Mouse (Mus musculus) forebrain, embryonic 13.5 days (tissue): ENCODE data around the gene Mob3b. TPM values are rescaled to one million over a fixed set of nuclear protein-coding genes. Genes with fewer than 3 reads are reported as not detected.
"Not testable (repeated sequence)": the region's sequence is repeated elsewhere in the genome, so short reads cannot be mapped to it uniquely, and the experiment has no call there.

Experiments used
- ATAC-seq: fragments of 200-750 bp; cut with Nextera tagmentation; 2 replicates; pipeline ENCODE4 v1.8.0; 2017
- H3K27ac ChIP-seq: fragments of 300-500 bp; sonication (generic); 2 replicates; pipeline ENCODE4 v1.5.1; 2015; ENCODE audit warnings: inconsistent platforms, mild to moderate bottlenecking, moderate library complexity
- H3K27me3 ChIP-seq: fragments of 300-500 bp; sonication (generic); 2 replicates; pipeline ENCODE4 v1.6.1; 2015; ENCODE audit warnings: mild to moderate bottlenecking, inconsistent platforms
- H3K36me3 ChIP-seq: fragments of 300-500 bp; sonication (generic); 2 replicates; pipeline ENCODE4 v1.6.1; 2015; ENCODE audit warnings: mild to moderate bottlenecking, inconsistent platforms; ENCODE audit not compliant: poor library complexity, severe bottlenecking
- H3K4me1 ChIP-seq: fragments of 300-500 bp; sonication (generic); 2 replicates; pipeline ENCODE4 v1.6.1; 2015; ENCODE audit warnings: inconsistent platforms
- H3K4me2 ChIP-seq: fragments of 300-500 bp; sonication (generic); 2 replicates; pipeline ENCODE4 v1.6.1; 2015; ENCODE audit warnings: inconsistent platforms, mild to moderate bottlenecking, moderate library complexity
- H3K4me3 ChIP-seq: fragments of 300-500 bp; sonication (generic); 2 replicates; pipeline ENCODE4 v1.5.1; 2015; ENCODE audit warnings: mild to moderate bottlenecking, inconsistent platforms
- H3K9ac ChIP-seq: fragments of 300-500 bp; sonication (generic); 2 replicates; pipeline ENCODE4 v1.6.1; 2015; ENCODE audit warnings: mild to moderate bottlenecking, inconsistent platforms
- H3K9me3 ChIP-seq: fragments of 300-500 bp; sonication (generic); replicated peaks from 2 replicates; pipeline ENCODE4 v1.6.1; 2016; ENCODE audit warnings: inconsistent platforms
- WGBS: fragments of 180-500 bp; shearing (Covaris S2); methylation state at CpG from one replicate; pipeline ENCODE4 v1.1.7; 2015; 5-methylcytosine and 5-hydroxymethylcytosine counted together
- polyA plus RNA-seq: library from polyadenylated mRNA; unstranded; fragments of >200 nt; fragmentation: Nextera tagmentation; extraction: Ambion mirVana; gene quantifications from 2 replicates; pipeline ENCODE4 v1.2.1, GENCODE M21; 2015

The Mob3b gene
- polyA plus RNA-seq, 1 experiment from 2014 or later: 12.4 TPM

DNA sequence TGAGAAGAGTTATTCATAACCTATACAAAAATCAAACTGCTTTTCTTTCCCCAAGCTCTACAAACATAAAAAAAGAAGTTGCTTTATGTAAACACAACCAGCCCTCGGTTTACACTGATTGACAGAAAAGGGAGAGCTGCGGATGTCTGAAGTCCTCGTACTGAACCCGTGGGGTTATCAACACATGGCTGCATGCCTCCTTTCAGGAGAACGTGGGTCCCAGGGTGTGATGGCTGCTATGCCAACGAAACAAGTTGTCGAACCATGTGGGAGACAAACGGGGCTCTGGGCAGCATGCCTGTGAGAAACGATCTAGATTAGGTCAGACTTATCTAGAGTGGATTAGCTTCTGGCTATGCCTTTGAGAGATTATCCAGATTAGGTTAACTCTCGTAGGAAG lies 192.4 kb downstream of the Mob3b start:
- no peak for ATAC-seq
- WGBS: 65% methylated on average over 10 of the region's 10 CpGs

DNA sequence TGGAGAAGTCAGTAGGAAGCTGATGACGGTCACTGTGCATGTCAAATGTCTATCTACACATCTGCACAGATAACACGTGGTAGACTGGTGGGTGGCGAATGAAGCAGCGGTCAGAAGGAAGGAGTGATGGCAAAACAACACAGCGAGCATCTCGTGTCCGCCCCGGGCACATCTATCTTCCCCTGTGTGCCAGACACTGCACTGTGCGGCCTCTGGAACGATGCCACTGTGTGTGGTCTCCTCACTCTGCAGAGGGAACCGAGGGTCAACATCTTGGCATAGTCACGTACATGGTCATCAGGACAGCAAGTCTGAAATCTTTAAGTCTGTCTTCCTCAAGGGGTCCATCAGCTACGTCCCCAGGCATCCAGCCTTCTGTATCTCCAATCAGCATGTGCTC lies 193.3 kb downstream of the Mob3b start:
- no peaks in the 10 kb centered on the region for H3K36me3 ChIP-seq
- H3K4me3 ChIP-seq: no peak overlapping the region
- peaks cover 8% of the 10 kb centered on the region for H3K4me1 ChIP-seq
- no peak overlapping the region for H3K4me2 ChIP-seq
- H3K27me3 ChIP-seq: no peaks in the 10 kb centered on the region
- WGBS: 89% methylated on average over 13 of the region's 13 CpGs
- H3K27ac ChIP-seq: no peak overlapping the region
- ATAC-seq: no peak
- no peaks in the 10 kb centered on the region for H3K9me3 ChIP-seq
- H3K9ac ChIP-seq: no peak overlapping the region

More for the DNA sequence above, 192.4 kb downstream of the Mob3b start:
- Histone ChIP-seq H3K4me1 (peaks cover 8% of the 10 kb centered on the region), H3K27me3 (no peaks in the 10 kb centered on the region), H3K9ac (no peak overlapping the region), H3K9me3 (no peaks in the 10 kb centered on the region), H3K4me3 (no peak overlapping the region), H3K4me2 (no peak overlapping the region), H3K36me3 (no peaks in the 10 kb centered on the region), H3K27ac (no peak overlapping the region)

DNA sequence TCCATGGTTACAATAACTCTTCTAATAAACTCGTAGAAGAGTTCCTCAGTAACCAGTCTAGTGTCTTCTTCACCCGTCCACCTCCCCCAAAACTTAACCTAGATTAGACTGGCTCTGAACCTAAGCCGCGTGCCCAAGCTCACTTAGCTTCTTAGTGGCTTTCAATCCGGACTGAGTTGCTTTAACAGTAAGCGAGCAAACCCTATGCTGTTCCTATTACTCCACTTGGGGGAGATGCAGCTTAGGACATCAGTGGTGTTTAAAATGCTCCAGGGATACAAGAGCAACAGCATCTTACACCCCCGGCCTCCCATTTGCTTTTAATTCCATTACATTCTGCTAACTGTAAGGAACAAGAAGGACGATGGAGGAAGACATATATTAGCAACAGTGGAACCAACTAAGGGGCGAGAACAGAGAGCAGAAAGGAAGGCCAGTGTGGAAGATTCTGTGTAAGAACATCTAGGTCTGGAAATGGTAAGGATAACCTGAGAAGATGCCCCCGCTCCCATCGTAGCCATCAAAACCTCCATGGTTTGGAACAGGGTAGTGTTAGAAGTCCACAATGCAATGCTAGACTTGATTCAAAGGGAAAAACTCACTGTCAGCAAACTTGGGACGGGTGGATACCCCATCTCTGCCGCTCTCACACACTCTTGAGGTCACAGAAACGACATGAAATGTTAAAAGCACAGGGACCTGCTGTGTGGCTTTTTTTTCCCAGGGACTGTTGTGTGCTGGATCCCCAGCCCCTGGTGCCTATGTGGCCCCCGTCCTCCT lies 196.3 kb downstream of the Mob3b start:
- Histone ChIP-seq H3K9me3 (no peaks in the 10 kb centered on the region), H3K9ac (no peak overlapping the region), H3K4me1 (no peaks in the 10 kb centered on the region), H3K4me3 (no peak overlapping the region), H3K4me2 (no peak overlapping the region), H3K36me3 (no peaks in the 10 kb centered on the region), H3K27me3 (no peaks in the 10 kb centered on the region), H3K27ac (no peak overlapping the region)
- WGBS: 79% methylated on average over 15 of the region's 15 CpGs
- no peak for ATAC-seq

DNA sequence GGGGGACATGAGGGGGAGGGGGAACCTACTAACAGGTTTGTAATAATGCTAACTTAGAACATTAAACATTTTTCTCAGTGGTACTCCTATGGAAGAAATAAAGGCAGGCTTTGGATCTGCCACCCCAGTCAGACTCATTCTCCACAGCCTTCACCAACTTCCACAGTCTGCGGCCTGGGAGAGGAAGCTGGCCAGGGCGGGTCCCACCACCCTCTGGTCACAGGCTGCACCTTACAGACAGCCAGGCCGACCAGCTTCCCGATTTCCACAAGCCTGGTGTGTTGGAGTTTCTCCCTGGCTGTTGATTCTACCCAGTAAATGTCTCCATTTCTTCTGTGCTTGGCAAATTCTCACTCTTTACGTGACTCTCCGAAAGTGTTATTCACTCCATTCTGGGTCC lies 197.8 kb downstream of the Mob3b start:
- Histone ChIP-seq H3K27me3 (no peaks in the 10 kb centered on the region), H3K4me3 (no peak overlapping the region), H3K4me2 (no peak overlapping the region), H3K27ac (no peak overlapping the region), H3K9ac (no peak overlapping the region), H3K36me3 (no peaks in the 10 kb centered on the region), H3K4me1 (no peaks in the 10 kb centered on the region), H3K9me3 (no peaks in the 10 kb centered on the region)
- WGBS: 79% methylated on average over 6 of the region's 6 CpGs
- ATAC-seq: no peak

DNA sequence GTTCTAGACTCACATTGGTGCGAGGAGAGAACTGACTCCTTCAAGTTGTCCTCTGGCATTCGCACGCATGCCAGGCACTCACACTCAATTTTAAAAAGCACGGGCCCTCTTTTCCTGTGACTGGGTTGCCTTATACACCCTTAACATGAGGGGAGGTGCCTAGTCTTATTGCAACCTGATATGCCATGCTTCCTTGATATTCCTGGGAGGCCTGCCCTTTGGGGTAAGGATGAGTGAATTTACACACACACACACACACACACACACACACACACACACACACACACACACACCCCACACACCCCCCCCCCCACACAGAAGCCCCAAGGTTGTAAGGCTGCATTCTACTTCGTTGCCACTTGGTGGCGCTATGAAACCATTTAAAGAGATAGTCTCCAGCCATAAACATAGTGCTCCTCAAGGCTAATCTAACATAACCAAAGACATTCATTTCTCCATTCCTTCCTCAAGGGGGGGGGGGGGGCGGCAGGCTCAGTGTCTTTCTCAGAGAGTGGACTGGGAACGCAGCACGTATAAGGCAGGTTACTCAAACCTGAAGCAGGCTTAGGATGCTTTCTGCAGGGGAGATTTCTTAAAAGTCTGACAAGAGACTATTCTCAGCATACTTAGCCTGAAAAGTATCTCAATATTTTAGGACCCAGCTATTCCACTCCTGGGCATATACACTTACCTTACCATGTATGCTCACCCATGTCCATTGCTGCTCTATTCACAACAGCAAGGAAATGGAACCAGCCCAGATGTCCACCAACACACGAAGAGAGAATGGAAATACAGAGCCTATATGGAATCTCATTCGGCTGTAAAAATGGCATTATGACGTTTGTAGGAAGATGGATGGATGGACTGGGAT lies 198.9 kb downstream of the Mob3b start:
- Histone ChIP-seq H3K27me3 (no peaks in the 10 kb centered on the region), H3K36me3 (peaks cover 3% of the 10 kb centered on the region; the same call in 1 of the 2 replicates), H3K4me2 (no peak overlapping the region), H3K4me1 (no peaks in the 10 kb centered on the region), H3K4me3 (no peak overlapping the region), H3K27ac (no peak overlapping the region), H3K9me3 (no peaks in the 10 kb centered on the region), H3K9ac (no peak overlapping the region)
- 44% methylated on average over 12 of the region's 12 CpGs for WGBS
- ATAC-seq: peak; percentile 80

- Histone ChIP-seq H3K9ac (no peak overlapping the region), H3K4me3 (no peak overlapping the region), H3K4me1 (no peaks in the 10 kb centered on the region), H3K27ac (no peak overlapping the region), H3K4me2 (no peak overlapping the region), H3K27me3 (no peaks in the 10 kb centered on the region), H3K36me3 (peaks cover 6% of the 10 kb centered on the region; the same call in 1 of the 2 replicates), H3K9me3 (no peaks in the 10 kb centered on the region)
- 80% methylated on average over 10 of the region's 10 CpGs for WGBS
- ATAC-seq: no peak
These were observed 203.6 kb downstream of the Mob3b start for GRCm38 (mm10) chr4:34953716-34954115.

- no peaks in the 10 kb centered on the region for H3K9me3 ChIP-seq
- H3K9ac ChIP-seq: no peak overlapping the region
- no peak overlapping the region for H3K4me2 ChIP-seq
- H3K27ac ChIP-seq: no peak overlapping the region
- H3K4me1 ChIP-seq: no peaks in the 10 kb centered on the region
- no peaks in the 10 kb centered on the region for H3K36me3 ChIP-seq
- H3K27me3 ChIP-seq: no peaks in the 10 kb centered on the region
- ATAC-seq: no peak
- no peak overlapping the region for H3K4me3 ChIP-seq
These were observed 210.1 kb downstream of the Mob3b start for GRCm38 (mm10) chr4:34947181-34947580.

GRCm38 (mm10) chr4:34941046-34941445 lies 216.2 kb downstream of the Mob3b start:
- Histone ChIP-seq H3K27ac (no peak overlapping the region), H3K27me3 (no peaks in the 10 kb centered on the region), H3K9me3 (no peaks in the 10 kb centered on the region), H3K4me1 (no peaks in the 10 kb centered on the region), H3K36me3 (no peaks in the 10 kb centered on the region), H3K4me3 (no peak overlapping the region), H3K4me2 (no peak overlapping the region), H3K9ac (no peak overlapping the region)
- no peak for ATAC-seq
- 94% methylated on average over 25 of the region's 25 CpGs for WGBS

DNA sequence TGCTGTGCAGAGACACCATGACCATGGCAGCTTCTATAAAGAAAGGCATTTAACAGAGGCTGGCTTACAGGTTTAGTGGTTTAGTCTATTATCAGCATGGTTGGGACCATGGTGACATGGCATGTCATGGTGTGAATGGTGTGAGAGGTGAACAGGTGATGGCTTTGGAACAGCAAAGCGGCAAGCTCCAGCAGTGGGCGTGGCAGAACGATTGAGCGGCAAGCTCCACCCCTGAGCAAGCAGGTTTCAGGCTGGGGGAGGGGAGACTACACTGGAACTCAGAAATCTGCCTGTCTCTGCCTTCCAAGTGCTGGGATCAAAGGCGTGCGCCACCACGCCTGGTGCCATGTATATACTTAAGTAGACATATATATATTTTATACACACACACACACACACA lies 228.9 kb downstream of the Mob3b start:
- ATAC-seq, H3K27me3 ChIP-seq, H3K9me3 ChIP-seq, H3K4me3 ChIP-seq, H3K9ac ChIP-seq, H3K27ac ChIP-seq, H3K36me3 ChIP-seq, H3K4me2 ChIP-seq, H3K4me1 ChIP-seq: not testable (repeated sequence)
- WGBS: 87% methylated on average over 7 of the region's 7 CpGs

DNA sequence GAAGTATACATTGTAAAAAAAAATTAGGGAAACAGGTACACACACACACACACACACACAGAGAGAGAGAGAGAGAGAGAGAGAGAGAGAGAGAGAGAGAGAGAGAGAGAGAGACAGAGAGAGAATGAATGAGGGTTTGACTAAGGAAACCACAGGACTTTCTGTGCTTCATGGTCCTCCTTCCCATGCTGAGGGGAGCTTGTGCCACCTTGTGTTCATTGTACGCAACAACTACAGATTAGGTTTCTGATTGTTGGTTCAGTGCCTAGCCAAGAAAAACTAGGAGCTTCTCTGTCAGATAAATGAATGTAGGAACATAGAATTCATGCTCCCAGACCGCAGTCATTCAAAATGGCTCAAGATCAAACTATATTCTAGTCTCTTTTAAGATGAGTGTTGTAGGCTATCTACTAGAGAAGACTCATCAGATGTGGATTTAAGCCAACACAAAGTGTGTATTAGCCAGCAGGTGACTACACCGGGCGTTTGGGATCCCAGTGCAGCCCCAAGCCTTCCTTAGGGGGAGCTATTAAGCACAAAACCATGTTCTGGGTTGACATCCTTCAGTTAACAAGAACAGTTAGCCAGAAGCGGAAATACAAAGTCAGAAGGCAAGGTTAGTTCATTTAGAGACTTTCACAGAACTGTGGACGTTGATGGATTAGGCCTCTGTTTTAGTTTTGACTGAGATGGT lies 235.0 kb downstream of the Mob3b start:
- no peak overlapping the region for H3K4me2 ChIP-seq
- H3K4me3 ChIP-seq: no peak overlapping the region
- no peaks in the 10 kb centered on the region for H3K9me3 ChIP-seq
- 0 out of 2 replicates have a peak, but pooled peaks have one; percentile 61 for ATAC-seq
- H3K36me3 ChIP-seq: no peaks in the 10 kb centered on the region
- H3K4me1 ChIP-seq: peaks cover 5% of the 10 kb centered on the region
- no peaks in the 10 kb centered on the region for H3K27me3 ChIP-seq
- H3K9ac ChIP-seq: no peak overlapping the region
- no peak overlapping the region for H3K27ac ChIP-seq
- WGBS: 71% methylated on average over 6 of the region's 6 CpGs

DNA sequence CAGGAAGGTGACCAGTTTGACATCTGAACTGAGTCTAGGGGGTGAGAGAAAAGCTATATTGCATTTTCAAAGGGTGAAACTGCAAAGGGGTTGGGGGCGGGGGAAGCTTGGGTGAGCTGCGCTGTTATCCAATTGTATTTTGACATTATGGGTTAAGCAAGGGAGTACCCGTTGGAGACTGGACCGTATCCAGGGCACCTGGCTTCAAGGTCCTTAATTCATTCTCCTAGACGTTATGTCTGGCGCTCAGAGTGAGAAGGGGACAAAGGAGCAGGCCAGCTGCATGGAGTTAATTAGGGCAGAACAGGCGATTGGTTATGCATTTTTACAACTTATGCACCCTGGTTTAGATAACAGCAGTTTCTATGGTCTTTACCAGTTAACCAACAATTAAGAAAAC lies 239.9 kb downstream of the Mob3b start:
- Histone ChIP-seq H3K9me3 (no peaks in the 10 kb centered on the region), H3K4me3 (no peak overlapping the region), H3K9ac (no peak overlapping the region), H3K27ac (no peak overlapping the region), H3K36me3 (no peaks in the 10 kb centered on the region), H3K27me3 (no peaks in the 10 kb centered on the region), H3K4me1 (peaks cover 8% of the 10 kb centered on the region), H3K4me2 (no peak overlapping the region)
- WGBS: 25% methylated on average over 7 of the region's 7 CpGs
- ATAC-seq: peak; percentile 69; the same call in 1 of the 2 replicates

- H3K4me3 ChIP-seq: no peak overlapping the region
- no peak overlapping the region for H3K9ac ChIP-seq
- H3K27ac ChIP-seq: no peak overlapping the region
- H3K4me2 ChIP-seq: no peak overlapping the region
- ATAC-seq: no peak
- 89% methylated on average over 3 of the region's 3 CpGs for WGBS
- no peaks in the 10 kb centered on the region for H3K9me3 ChIP-seq
- no peaks in the 10 kb centered on the region for H3K27me3 ChIP-seq
- H3K4me1 ChIP-seq: peaks cover under 1% of the 10 kb centered on the region; the same call in 1 of the 2 replicates
- no peaks in the 10 kb centered on the region for H3K36me3 ChIP-seq
These were observed 245.1 kb downstream of the Mob3b start for GRCm38 (mm10) chr4:34912171-34912570.
